Mouse (Mus musculus): ENCODE measurements at regions not wholly inside any gene's neighbourhood (a gene's known extent, or its start where the extent isn't known, plus 50 kb on each side); places are given as distances from the start of the nearest gene placed in this dataset.

GRCm38 (mm10) chr1:3012530-3012929 is 1795.2 kb upstream of the Gm37988 start:
- Histone ChIP-seq H3K4me3 (ENCODE audit: control insufficient read depth in 1 of 2, insufficient read depth in 1 of 2, low read depth in 1 of 2, low read length in 2 of 2) (no peak overlapping the region), H3K4me1 (ENCODE audit: control insufficient read depth in 2 of 2, insufficient read depth in 2 of 2, low read length in 2 of 2) (no peaks in the 10 kb centered on the region), H3K27ac (replicated peaks in 1 of 2; ENCODE audit: control insufficient read depth in 1 of 2, insufficient read depth in 1 of 2, low read depth in 2 of 2, low read length in 2 of 2) (no peak overlapping the region), H3K4me2 (ENCODE audit: low read length) (no peak overlapping the region), H3K9me3 (ENCODE audit: control insufficient read depth, low read length) (0 out of 2 replicates have a peak, but pooled peaks cover 2% of the 10 kb centered on the region), H3K9ac (ENCODE audit: low read length) (no peak overlapping the region), H3K27me3 (ENCODE audit: control insufficient read depth, insufficient read depth, low read length) (no peaks in the 10 kb centered on the region), H3K36me3 (ENCODE audit: control insufficient read depth, insufficient read depth, low read length) (no peaks in the 10 kb centered on the region)
- WGBS = 51% methylated on average over 1 of the region's 1 CpGs
- no peak for ATAC-seq (ENCODE audit: insufficient number of reproducible peaks, insufficient read depth, low FRiP score, low read depth)

- no peak for ATAC-seq (ENCODE audit: insufficient number of reproducible peaks, insufficient read depth, low FRiP score, low read depth)
- Histone ChIP-seq H3K9me3 (ENCODE audit: control insufficient read depth, low read length) (no peaks in the 10 kb centered on the region), H3K36me3 (ENCODE audit: control insufficient read depth, insufficient read depth, low read length) (no peaks in the 10 kb centered on the region), H3K27me3 (ENCODE audit: control insufficient read depth, insufficient read depth, low read length) (no peaks in the 10 kb centered on the region), H3K4me1 (ENCODE audit: control insufficient read depth in 2 of 2, insufficient read depth in 2 of 2, low read length in 2 of 2) (no peaks in the 10 kb centered on the region), H3K4me3 (ENCODE audit: control insufficient read depth in 1 of 2, insufficient read depth in 1 of 2, low read depth in 1 of 2, low read length in 2 of 2) (no peak overlapping the region), H3K27ac (replicated peaks in 1 of 2; ENCODE audit: control insufficient read depth in 1 of 2, insufficient read depth in 1 of 2, low read depth in 2 of 2, low read length in 2 of 2) (no peak overlapping the region), H3K9ac (ENCODE audit: low read length) (no peak overlapping the region), H3K4me2 (ENCODE audit: low read length) (no peak overlapping the region)
Observed at GRCm38 (mm10) chr1:3062759-3063158, 1744.9 kb upstream of the Gm37988 start.

GRCm38 (mm10) chr1:3094375-3094774 is 1713.3 kb upstream of the Gm37988 start:
- Histone ChIP-seq H3K4me2 (ENCODE audit: low read length) (no peak overlapping the region), H3K36me3 (ENCODE audit: control insufficient read depth, insufficient read depth, low read length) (no peaks in the 10 kb centered on the region), H3K9ac (ENCODE audit: low read length) (no peak overlapping the region), H3K4me3 (ENCODE audit: control insufficient read depth in 1 of 2, insufficient read depth in 1 of 2, low read depth in 1 of 2, low read length in 2 of 2) (no peak overlapping the region), H3K27me3 (ENCODE audit: control insufficient read depth, insufficient read depth, low read length) (no peaks in the 10 kb centered on the region), H3K9me3 (ENCODE audit: control insufficient read depth, low read length) (no peaks in the 10 kb centered on the region), H3K4me1 (ENCODE audit: control insufficient read depth in 2 of 2, insufficient read depth in 2 of 2, low read length in 2 of 2) (no peaks in the 10 kb centered on the region), H3K27ac (replicated peaks in 1 of 2; ENCODE audit: control insufficient read depth in 1 of 2, insufficient read depth in 1 of 2, low read depth in 2 of 2, low read length in 2 of 2) (no peak overlapping the region)
- no peak for ATAC-seq (ENCODE audit: insufficient number of reproducible peaks, insufficient read depth, low FRiP score, low read depth)

- 61% methylated on average over 1 of the region's 1 CpGs for WGBS
- no peak for ATAC-seq (ENCODE audit: insufficient number of reproducible peaks, insufficient read depth, low FRiP score, low read depth)
- no peaks in the 10 kb centered on the region for H3K9me3 ChIP-seq (ENCODE audit: control insufficient read depth, low read length)
- H3K4me1 ChIP-seq (ENCODE audit: control insufficient read depth in 2 of 2, insufficient read depth in 2 of 2, low read length in 2 of 2) = no peaks in the 10 kb centered on the region
- H3K4me3 ChIP-seq (ENCODE audit: control insufficient read depth in 1 of 2, insufficient read depth in 1 of 2, low read depth in 1 of 2, low read length in 2 of 2) = no peak overlapping the region
- H3K9ac ChIP-seq (ENCODE audit: low read length) = no peak overlapping the region
- H3K36me3 ChIP-seq (ENCODE audit: control insufficient read depth, insufficient read depth, low read length) = no peaks in the 10 kb centered on the region
- H3K4me2 ChIP-seq (ENCODE audit: low read length) = no peak overlapping the region
- no peaks in the 10 kb centered on the region for H3K27me3 ChIP-seq (ENCODE audit: control insufficient read depth, insufficient read depth, low read length)
- no peak overlapping the region for H3K27ac ChIP-seq (replicated peaks in 1 of 2; ENCODE audit: control insufficient read depth in 1 of 2, insufficient read depth in 1 of 2, low read depth in 2 of 2, low read length in 2 of 2)
Observed at GRCm38 (mm10) chr1:3094910-3095309, 1712.8 kb upstream of the Gm37988 start.

GRCm38 (mm10) chr1:3113564-3113963 is 1694.1 kb upstream of the Gm37988 start:
- Histone ChIP-seq H3K9me3 (ENCODE audit: control insufficient read depth, low read length) (no peaks in the 10 kb centered on the region), H3K27ac (replicated peaks in 1 of 2; ENCODE audit: control insufficient read depth in 1 of 2, insufficient read depth in 1 of 2, low read depth in 2 of 2, low read length in 2 of 2) (no peak overlapping the region), H3K9ac (ENCODE audit: low read length) (no peak overlapping the region), H3K27me3 (ENCODE audit: control insufficient read depth, insufficient read depth, low read length) (no peaks in the 10 kb centered on the region), H3K4me2 (ENCODE audit: low read length) (no peak overlapping the region), H3K36me3 (ENCODE audit: control insufficient read depth, insufficient read depth, low read length) (no peaks in the 10 kb centered on the region), H3K4me3 (ENCODE audit: control insufficient read depth in 1 of 2, insufficient read depth in 1 of 2, low read depth in 1 of 2, low read length in 2 of 2) (no peak overlapping the region), H3K4me1 (ENCODE audit: control insufficient read depth in 2 of 2, insufficient read depth in 2 of 2, low read length in 2 of 2) (peaks cover 0 to under 1% of the 10 kb centered on the region in 2 experiments; a peak in 1 of 4 replicates)
- no peak for ATAC-seq (ENCODE audit: insufficient number of reproducible peaks, insufficient read depth, low FRiP score, low read depth)
- WGBS = 73% methylated on average over 4 of the region's 4 CpGs

GRCm38 (mm10) chr1:3119498-3120391 is 1687.9 kb upstream of the Gm37988 start:
- no peaks in the 10 kb centered on the region for H3K9me3 ChIP-seq (ENCODE audit: control insufficient read depth, low read length)
- H3K36me3 ChIP-seq (ENCODE audit: control insufficient read depth, insufficient read depth, low read length) = no peaks in the 10 kb centered on the region
- H3K4me2 ChIP-seq (ENCODE audit: low read length) = no peak overlapping the region
- no peak overlapping the region for H3K4me3 ChIP-seq (ENCODE audit: control insufficient read depth in 1 of 2, insufficient read depth in 1 of 2, low read depth in 1 of 2, low read length in 2 of 2)
- ATAC-seq (ENCODE audit: insufficient number of reproducible peaks, insufficient read depth, low FRiP score, low read depth) = no peak
- no peaks in the 10 kb centered on the region for H3K27me3 ChIP-seq (ENCODE audit: control insufficient read depth, insufficient read depth, low read length)
- peak overlapping the region in 1 of 2 experiments; percentile 49; a peak in 1 of 4 replicates for H3K27ac ChIP-seq (replicated peaks in 1 of 2; ENCODE audit: control insufficient read depth in 1 of 2, insufficient read depth in 1 of 2, low read depth in 2 of 2, low read length in 2 of 2)
- no peak overlapping the region for H3K9ac ChIP-seq (ENCODE audit: low read length)
- WGBS = 53% methylated on average over 2 of the region's 2 CpGs
- peaks cover 0 to 11% of the 10 kb centered on the region in 2 experiments; a peak in 3 of 4 replicates for H3K4me1 ChIP-seq (ENCODE audit: control insufficient read depth in 2 of 2, insufficient read depth in 2 of 2, low read length in 2 of 2)

- H3K4me2 ChIP-seq (ENCODE audit: low read length) = 0 out of 2 replicates have a peak overlapping the region, but pooled peaks have one; percentile 0
- H3K27me3 ChIP-seq (ENCODE audit: control insufficient read depth, insufficient read depth, low read length) = no peaks in the 10 kb centered on the region
- H3K36me3 ChIP-seq (ENCODE audit: control insufficient read depth, insufficient read depth, low read length) = no peaks in the 10 kb centered on the region
- no peak for ATAC-seq (ENCODE audit: insufficient number of reproducible peaks, insufficient read depth, low FRiP score, low read depth)
- 17% methylated on average over 3 of the region's 3 CpGs for WGBS
- H3K9me3 ChIP-seq (ENCODE audit: control insufficient read depth, low read length) = no peaks in the 10 kb centered on the region
- H3K4me3 ChIP-seq (ENCODE audit: control insufficient read depth in 1 of 2, insufficient read depth in 1 of 2, low read depth in 1 of 2, low read length in 2 of 2) = no peak overlapping the region
- H3K4me1 ChIP-seq (ENCODE audit: control insufficient read depth in 2 of 2, insufficient read depth in 2 of 2, low read length in 2 of 2) = peaks cover 0 to 11% of the 10 kb centered on the region in 2 experiments; a peak in 3 of 4 replicates
- peak overlapping the region in 1 of 2 experiments; percentile 55; a peak in 1 of 4 replicates for H3K27ac ChIP-seq (replicated peaks in 1 of 2; ENCODE audit: control insufficient read depth in 1 of 2, insufficient read depth in 1 of 2, low read depth in 2 of 2, low read length in 2 of 2)
- H3K9ac ChIP-seq (ENCODE audit: low read length) = no peak overlapping the region
Observed at GRCm38 (mm10) chr1:3120392-3120690, 1687.4 kb upstream of the Gm37988 start.

All from heart, embryonic 14.5 days (tissue).